Mouse (Mus musculus) ES-E14 (cell line): ENCODE data around the gene Mcm5. TPM values are rescaled to one million over a fixed set of nuclear protein-coding genes. Genes with fewer than 3 reads are reported as not detected.

Experiments used
- DNase-seq: peaks from one replicate; pipeline ENCODE4 v3.0.0-alpha.2; 2013; ENCODE audit warnings: low read depth, low spot score
- H3K27ac ChIP-seq: 2 replicates; pipeline ENCODE4 v1.5.1; 2012; ENCODE audit warnings: low read depth, mild to moderate bottlenecking, low read length, moderate library complexity, mixed read lengths; ENCODE audit not compliant: poor library complexity, insufficient read depth, severe bottlenecking
- H3K36me3 ChIP-seq: 2 replicates; pipeline ENCODE4 v1.6.1; 2012; ENCODE audit warnings: mild to moderate bottlenecking, low read length, moderate library complexity, mixed read lengths; ENCODE audit not compliant: control insufficient read depth, poor library complexity, insufficient read depth, severe bottlenecking
- H3K4me1 ChIP-seq, 2 experiments: fragments of 150-350 bp in 1 of 2; sonication (generic) in 1 of 2; 2 replicates each; pipeline ENCODE4 v1.6.1; 2012; ENCODE audit warnings: low read length in 2 of 2, mild to moderate bottlenecking in 1 of 2, mixed read lengths in 1 of 2; ENCODE audit not compliant: control insufficient read depth in 2 of 2, insufficient read depth in 2 of 2, poor library complexity in 1 of 2
- H3K4me3 ChIP-seq, 2 experiments: fragments of 150-350 bp in 1 of 2; sonication (generic) in 1 of 2; 2 replicates each; pipeline ENCODE4 v1.5.1; 2012; ENCODE audit warnings: low read length in 2 of 2, low read depth in 1 of 2, mild to moderate bottlenecking in 1 of 2, mixed read lengths in 1 of 2; ENCODE audit not compliant: insufficient read depth in 1 of 2, poor library complexity in 1 of 2, severe bottlenecking in 1 of 2
- H3K9ac ChIP-seq: 2 replicates; pipeline ENCODE4 v1.6.1; 2012; ENCODE audit warnings: low read depth, mild to moderate bottlenecking, low read length, mixed read lengths; ENCODE audit not compliant: poor library complexity, insufficient read depth, severe bottlenecking
- H3K9me3 ChIP-seq: fragments of 150-350 bp; sonication (generic); 2 replicates; pipeline ENCODE4 v1.6.1; 2012; ENCODE audit warnings: low read depth, mild to moderate bottlenecking, low read length; ENCODE audit not compliant: control insufficient read depth, insufficient read depth
- CHD2 ChIP-seq: IDR thresholded peaks from 2 replicates; pipeline ENCODE4 v1.6.1; 2014; ENCODE audit warnings: mild to moderate bottlenecking, low read depth, low read length, inconsistent platforms
- HCFC1 ChIP-seq: IDR thresholded peaks from 2 replicates; pipeline ENCODE4 v1.6.1; 2012; ENCODE audit warnings: low read length, inconsistent platforms, borderline replicate concordance; ENCODE audit not compliant: insufficient read depth
- MAFK ChIP-seq: IDR thresholded peaks from 2 replicates; pipeline ENCODE4 v1.6.1; 2014; ENCODE audit warnings: mild to moderate bottlenecking, low read depth, low read length, inconsistent platforms; ENCODE audit not compliant: insufficient read depth
- ZC3H11A ChIP-seq: IDR thresholded peaks from 2 replicates; pipeline ENCODE4 v1.6.1; 2012; ENCODE audit warnings: low read depth, mild to moderate bottlenecking, inconsistent platforms, low read length, borderline replicate concordance
- ZNF384 ChIP-seq: IDR thresholded peaks from 2 replicates; pipeline ENCODE4 v1.6.1; 2012; ENCODE audit warnings: low read depth, low read length, inconsistent platforms
- in situ Hi-C, 2 experiments: fragments of 600-800 bp; cut with MboI; formaldehyde crosslinking; loops; one replicate each; pipeline ENCODE4 v1.15.1; 2025; ENCODE audit warnings: low sequenced_read_pairs in 2 of 2, inconsistent platforms in 1 of 2; ENCODE audit not compliant: unreplicated experiment in 2 of 2
- total RNA-seq: library from RNA; depleted of rRNA; stranded (reverse); fragments of 300-350 nt; gene quantifications from 2 replicates; pipeline ENCODE4 v1.2.3, GENCODE M21; 2012

The Mcm5 gene
- total RNA-seq, 1 experiment, result 315 TPM

DNA sequence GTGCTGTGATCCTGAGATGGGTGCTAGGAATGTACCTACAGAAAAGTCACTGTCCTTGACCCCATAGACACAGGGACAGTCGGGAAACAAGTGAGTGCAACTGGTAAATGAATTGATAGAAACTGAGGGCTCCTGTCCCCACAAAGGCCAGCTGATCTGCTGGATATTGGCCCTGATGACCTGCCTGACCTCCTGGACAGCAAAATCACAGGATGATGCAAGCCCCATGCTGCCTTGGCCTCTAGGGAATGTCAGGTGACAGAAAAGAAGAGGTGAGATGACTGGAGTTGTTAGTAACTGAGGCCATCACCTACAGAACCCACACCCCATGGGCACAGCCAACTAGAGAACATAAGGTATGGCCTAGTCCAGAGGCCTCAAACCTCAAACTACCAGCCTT lies 31.2 kb upstream of the Mcm5 start:
- Histone ChIP-seq H3K27ac (no peak overlapping the region), H3K9me3 (peaks cover 2% of the 10 kb centered on the region; the same call in 1 of the 2 replicates), H3K4me3 (no peak overlapping the region), H3K36me3 (no peaks in the 10 kb centered on the region), H3K4me1 (no peaks in the 10 kb centered on the region), H3K9ac (no peak overlapping the region)
- in situ Hi-C loops, result loop anchor here in 1 of 2 experiments (10.0 kb wide), 1 partner anchor 137 kb away; the partner anchor contains the start of gene Rasd2
- no peak for DNase-seq
- TF ChIP-seq ZC3H11A, result no peak
- no peak for TF ChIP-seq ZNF384
- TF ChIP-seq MAFK, result no peak
- TF ChIP-seq HCFC1, result no peak
- no peak for TF ChIP-seq CHD2

DNA sequence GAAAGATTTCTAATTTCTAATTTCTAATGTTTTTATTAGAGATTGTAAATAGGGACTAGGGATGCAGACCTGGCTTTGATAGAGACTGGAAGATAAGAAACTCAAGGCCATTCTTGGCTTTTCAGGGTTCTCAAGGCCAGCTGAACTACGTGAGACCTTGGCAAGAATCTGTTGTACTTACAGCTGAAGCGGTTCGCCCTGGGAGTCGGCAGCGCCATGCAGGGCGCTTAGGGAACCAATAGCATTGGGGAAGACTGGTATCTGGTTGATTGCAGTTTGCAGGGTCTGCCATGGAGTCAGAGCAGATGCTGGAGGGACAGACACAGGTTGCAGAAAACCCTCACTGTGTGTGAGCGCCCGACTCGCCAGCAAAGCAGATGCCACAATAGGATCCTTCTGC lies 30.5 kb upstream of the Mcm5 start:
- in situ Hi-C loops, result loop anchor here in 1 of 2 experiments (10.0 kb wide), 1 partner anchor 136 kb away; the partner anchor contains the start of gene Rasd2

DNA sequence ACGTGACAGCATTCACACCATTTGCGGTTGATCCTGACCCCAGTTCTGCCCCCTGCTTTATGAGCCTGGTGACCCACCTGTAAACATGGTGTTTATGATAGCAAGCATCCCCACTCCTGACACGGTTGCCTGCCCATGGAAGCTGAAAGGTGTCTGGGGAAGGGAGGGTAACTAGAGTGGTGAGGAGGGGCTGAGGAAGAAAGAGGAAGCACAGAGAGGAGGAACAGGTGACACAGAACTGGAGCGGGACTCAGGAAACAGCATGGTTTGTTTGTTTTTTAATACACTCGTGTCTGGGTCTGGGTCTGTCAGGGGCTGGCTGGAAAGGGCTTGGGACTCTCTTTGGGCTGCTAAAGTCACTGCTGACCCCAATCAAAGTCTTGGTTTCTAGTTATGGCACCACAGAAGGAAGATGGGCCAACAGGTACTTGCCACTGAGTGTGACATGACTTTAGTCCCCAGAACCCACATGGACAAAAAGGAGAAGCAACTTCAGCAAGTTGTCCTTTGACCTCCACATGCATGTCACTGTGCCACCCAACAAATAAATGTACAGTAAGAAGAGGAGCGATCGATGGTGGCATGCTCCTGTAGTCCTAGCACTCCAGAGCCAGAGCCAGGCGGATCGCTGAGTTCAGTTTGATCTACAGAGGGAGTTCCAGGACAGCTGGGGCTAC lies 27.9 kb upstream of the Mcm5 start:
- DNase-seq, result no peak
- in situ Hi-C loops, result no loop called here
- no peak overlapping the region for H3K4me3 ChIP-seq

More for the DNA sequence above, 30.5 kb upstream of the Mcm5 start:
- DNase-seq, result no peak
- Histone ChIP-seq H3K4me3 (no peak overlapping the region), H3K4me1 (no peaks in the 10 kb centered on the region), H3K27ac (no peak overlapping the region), H3K9ac (no peak overlapping the region), H3K9me3 (peaks cover 2% of the 10 kb centered on the region; the same call in 1 of the 2 replicates), H3K36me3 (no peaks in the 10 kb centered on the region)
- TF ChIP-seq ZNF384 (no peak), HCFC1 (no peak), CHD2 (no peak), MAFK (no peak), ZC3H11A (no peak)

DNA sequence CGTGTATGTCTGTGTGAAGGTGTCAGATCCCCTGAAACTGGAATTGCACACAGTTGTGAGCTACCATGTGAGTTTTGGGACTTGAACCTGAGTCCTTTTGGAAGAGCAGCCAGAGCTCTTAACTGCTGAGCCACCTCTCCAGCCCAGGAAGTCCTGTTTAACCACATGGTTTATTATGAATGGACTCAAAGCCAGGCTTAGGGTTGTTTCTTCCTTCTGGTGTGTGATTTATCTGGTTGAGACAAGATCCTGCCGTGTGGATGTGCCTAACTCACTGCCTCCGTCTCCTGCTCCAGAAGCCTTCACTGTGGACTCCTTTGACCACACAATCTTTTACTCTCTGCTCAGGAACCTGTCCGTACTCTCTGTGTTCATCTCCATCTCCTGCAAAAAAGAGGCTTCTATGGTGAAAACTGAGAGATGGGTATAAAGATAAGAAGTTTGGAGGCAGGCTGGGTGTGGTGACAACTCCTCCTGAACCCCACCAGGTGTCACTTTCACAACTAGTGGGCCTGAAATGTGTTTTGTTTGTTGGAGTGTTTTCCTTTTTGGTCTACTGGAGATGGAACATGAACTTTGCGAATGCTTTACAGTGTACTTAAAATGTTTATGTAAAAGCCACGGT lies 27.1 kb upstream of the Mcm5 start:
- Histone ChIP-seq H3K4me3 (no peak overlapping the region), H3K27ac (no peak overlapping the region), H3K9me3 (peaks cover 2% of the 10 kb centered on the region; the same call in 1 of the 2 replicates), H3K9ac (no peak overlapping the region), H3K36me3 (no peaks in the 10 kb centered on the region), H3K4me1 (peaks cover 2 to 6% of the 10 kb centered on the region in 2 experiments; a peak in 1 of 4 replicates)
- in situ Hi-C loops, result no loop called here
- TF ChIP-seq ZC3H11A, result no peak
- no peak for TF ChIP-seq CHD2
- no peak for TF ChIP-seq MAFK
- no peak for TF ChIP-seq HCFC1
- no peak for TF ChIP-seq ZNF384
- DNase-seq, result no peak

More for the DNA sequence above, 27.9 kb upstream of the Mcm5 start:
- TF ChIP-seq MAFK, result no peak
- no peak for TF ChIP-seq HCFC1
- no peak for TF ChIP-seq ZNF384
- Histone ChIP-seq H3K9me3 (peaks cover 2% of the 10 kb centered on the region; the same call in 1 of the 2 replicates), H3K4me1 (peaks cover 2 to 6% of the 10 kb centered on the region in 2 experiments; a peak in 1 of 4 replicates), H3K9ac (no peak overlapping the region), H3K27ac (no peak overlapping the region), H3K36me3 (no peaks in the 10 kb centered on the region)
